Mouse (Mus musculus): ENCODE data around the gene Nckap5.

DNA sequence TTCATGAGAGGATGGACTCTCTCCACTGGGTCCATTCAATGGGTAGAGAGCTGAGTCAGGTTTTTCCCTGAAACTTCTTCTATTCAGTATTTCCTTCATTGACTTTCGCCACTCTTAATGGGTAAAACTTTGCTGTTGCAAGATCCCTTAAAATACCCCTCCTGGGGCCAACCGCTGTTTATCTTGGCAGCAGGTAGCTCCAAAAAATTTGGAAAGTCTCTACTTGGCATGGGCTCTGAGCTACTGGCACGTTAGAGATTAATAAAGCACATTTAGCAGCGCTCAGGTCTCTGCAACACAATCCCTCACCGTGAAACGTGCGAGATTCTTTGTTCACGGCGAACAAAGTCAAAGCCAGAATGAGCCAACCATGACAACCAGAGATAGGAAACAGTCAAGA lies 1.6 kb downstream of the Nckap5 start:
- TF ChIP-seq ZNF384 (IDR thresholded peaks at IDR 0.05; ENCODE audit: low read depth, low read length) = no peak
- no peak for TF ChIP-seq MAFK (IDR thresholded peaks at IDR 0.05; ENCODE audit: insufficient read depth, low read depth, low read length)

Measured in ES-E14 (cell line).